Mouse (Mus musculus) gastrocnemius, adult 2 months (tissue): ENCODE measurements around the gene Gtpbp10. TPM values are rescaled to one million over a fixed set of nuclear protein-coding genes. Genes with fewer than 3 reads are reported as not detected.

Experiments used
- DNase-seq: peaks from one replicate; pipeline ENCODE4 v3.0.0; 2022
- H3K27ac ChIP-seq: fragments of 200-600 bp; 2 replicates; pipeline ENCODE4 v1.8.1; 2022; ENCODE audit warnings: mild to moderate bottlenecking
- H3K4me3 ChIP-seq: fragments of 200-600 bp; 2 replicates; pipeline ENCODE4 v1.8.1; 2022; ENCODE audit warnings: mild to moderate bottlenecking, moderate library complexity
- CTCF ChIP-seq: fragments of 200-600 bp; IDR thresholded peaks from 2 replicates; pipeline ENCODE4 v1.8.1; 2022; ENCODE audit warnings: antibody characterized with exemption, mild to moderate bottlenecking, moderate library complexity
- intact Hi-C: fragments of 180-260 bp; cut with DNase I; formaldehyde crosslinking; loops from one replicate; pipeline ENCODE4 v1.15.1; 2025
- total RNA-seq, 2 experiments: library from RNA; stranded (reverse); gene quantifications; 2 replicates each; pipeline ENCODE4 v1.2.3; 2021

Gtpbp10 gene
- total RNA-seq, 2 experiments from 2014 or later: 7.0 to 8.5 TPM

DNA sequence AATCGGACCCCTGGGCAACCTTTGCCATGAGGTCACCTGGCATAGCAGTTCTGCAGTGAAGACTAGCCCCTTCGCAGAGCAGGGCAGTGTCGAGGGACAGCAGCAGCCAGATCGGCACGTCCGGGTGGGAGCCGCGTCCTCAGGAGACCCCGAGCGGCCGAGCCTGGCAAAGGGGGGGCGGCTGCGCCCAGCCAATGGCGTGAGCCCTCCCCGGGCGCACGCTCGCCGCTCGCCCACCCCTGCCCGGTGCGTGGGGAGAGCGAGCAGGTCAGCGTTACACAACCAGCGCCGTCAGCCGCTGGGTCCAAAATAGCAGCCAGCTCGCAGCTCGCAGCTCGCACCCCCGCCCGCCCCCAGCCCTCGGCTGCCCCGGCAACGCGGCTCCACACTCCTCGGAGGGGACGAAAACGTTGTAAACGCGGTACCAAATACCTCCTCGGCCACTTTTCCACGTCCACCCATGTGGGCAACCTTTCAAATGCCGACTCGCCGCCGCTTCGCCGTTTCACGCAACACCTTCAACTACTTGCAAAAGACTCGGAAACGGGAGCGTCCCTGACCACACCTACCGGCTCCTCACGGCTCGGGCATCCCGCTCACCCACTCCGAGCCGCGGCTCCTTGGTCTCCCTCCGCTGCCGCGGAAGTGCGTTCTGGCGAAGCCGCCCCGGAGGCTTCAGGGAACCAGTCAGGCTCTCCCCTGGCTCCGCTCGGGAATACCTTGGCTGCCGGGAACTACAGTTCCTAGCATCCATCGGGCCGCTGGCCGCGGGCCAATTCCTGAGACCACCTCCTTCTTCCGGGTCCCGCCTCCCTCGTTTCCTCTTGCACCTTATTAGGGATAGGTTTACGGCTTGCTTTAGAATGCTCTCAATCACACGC lies 44.9 kb downstream of the Gtpbp10 start, which contains the start of gene Cldn12:
TSS of gene Cldn12 (minus strand) at position 763 of the 881 bp plus-strand sequence.
- intact Hi-C loops: loop anchor here (5.0 kb wide), 1 partner anchor 43 kb away; the partner anchor contains the start of gene Gtpbp10
- H3K27ac ChIP-seq: peak within 1 kb of the TSS; percentile 96
- TF ChIP-seq CTCF: no peak
- peak; percentile 98 for DNase-seq
- peak within 1 kb of the TSS; percentile 92 for H3K4me3 ChIP-seq

DNA sequence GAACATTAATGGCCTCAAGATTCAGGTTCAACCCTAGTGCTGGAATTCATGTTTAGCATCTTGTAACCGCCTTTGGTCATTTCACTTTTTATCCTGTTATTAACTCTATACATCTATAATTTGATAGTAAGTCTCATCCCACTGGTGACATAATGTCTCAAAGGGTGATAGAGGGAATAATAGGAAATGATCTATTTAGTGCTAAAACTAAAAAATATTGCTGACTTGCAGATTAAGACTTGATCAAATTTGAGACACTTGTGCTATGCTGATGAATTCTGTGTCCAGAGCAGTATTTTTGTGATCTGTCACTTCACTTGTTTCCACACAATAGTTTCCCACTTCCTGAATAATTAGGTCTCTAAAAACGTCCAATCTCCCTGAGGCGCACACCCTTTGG lies 47.9 kb downstream of the Gtpbp10 start:
- no peak overlapping the region for H3K4me3 ChIP-seq
- no peak for DNase-seq
- no peak overlapping the region for H3K27ac ChIP-seq
- intact Hi-C loops: loop anchor here (5.0 kb wide), 1 partner anchor 46 kb away; the partner anchor contains the start of gene Gtpbp10
- no peak for TF ChIP-seq CTCF

- DNase-seq: no peak
- no peak overlapping the region for H3K27ac ChIP-seq
- intact Hi-C loops: loop anchor here (5.0 kb wide), 1 partner anchor 46 kb away; the partner anchor contains the start of gene Gtpbp10
- no peak overlapping the region for H3K4me3 ChIP-seq
- no peak for TF ChIP-seq CTCF
These were observed 48.3 kb downstream of the Gtpbp10 start for GRCm38 (mm10) chr5:5510989-5511388.

- no peak for DNase-seq
- Histone ChIP-seq H3K4me3 (no peak overlapping the region), H3K27ac (no peak overlapping the region)
- intact Hi-C loops: loop anchor here (5.0 kb wide), 1 partner anchor 47 kb away; the partner anchor contains the start of gene Gtpbp10
- TF ChIP-seq CTCF: no peak
These were observed 48.9 kb downstream of the Gtpbp10 start for GRCm38 (mm10) chr5:5510304-5510887.

GRCm38 (mm10) chr5:5508231-5508630 lies 51.1 kb downstream of the Gtpbp10 start:
- Histone ChIP-seq H3K4me3 (no peak overlapping the region), H3K27ac (no peak overlapping the region)
- DNase-seq: no peak
- TF ChIP-seq CTCF: no peak
- intact Hi-C loops: no loop called here

DNA sequence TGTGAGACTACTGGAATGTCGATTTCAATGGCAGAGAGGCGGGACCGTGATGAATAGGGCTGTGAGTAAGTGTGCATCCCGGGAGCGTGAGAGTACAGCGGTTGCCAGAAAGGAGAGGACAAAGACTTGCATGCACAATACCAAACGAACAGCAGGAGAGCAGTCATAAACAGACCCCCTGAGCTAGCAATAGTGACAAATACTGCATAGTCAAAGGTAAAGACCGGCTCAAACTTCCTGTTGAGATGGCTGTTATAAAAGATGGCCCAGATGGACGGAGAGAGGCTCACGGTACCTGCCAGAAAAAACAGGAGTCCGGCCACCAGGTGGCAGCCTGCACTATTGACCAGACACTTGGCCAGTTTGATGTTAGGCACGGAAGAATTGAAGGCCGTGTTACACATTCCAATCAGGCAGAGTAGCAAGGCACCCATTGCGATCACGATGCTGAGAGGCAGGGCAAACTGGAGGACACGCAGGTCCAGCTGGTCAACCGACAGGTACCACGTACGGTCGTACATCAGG lies 51.6 kb downstream of the Gtpbp10 start:
- H3K4me3 ChIP-seq: no peak overlapping the region
- DNase-seq: peak; percentile 76
- no peak overlapping the region for H3K27ac ChIP-seq
- intact Hi-C loops: no loop called here
- peak; percentile 71 for TF ChIP-seq CTCF

DNA sequence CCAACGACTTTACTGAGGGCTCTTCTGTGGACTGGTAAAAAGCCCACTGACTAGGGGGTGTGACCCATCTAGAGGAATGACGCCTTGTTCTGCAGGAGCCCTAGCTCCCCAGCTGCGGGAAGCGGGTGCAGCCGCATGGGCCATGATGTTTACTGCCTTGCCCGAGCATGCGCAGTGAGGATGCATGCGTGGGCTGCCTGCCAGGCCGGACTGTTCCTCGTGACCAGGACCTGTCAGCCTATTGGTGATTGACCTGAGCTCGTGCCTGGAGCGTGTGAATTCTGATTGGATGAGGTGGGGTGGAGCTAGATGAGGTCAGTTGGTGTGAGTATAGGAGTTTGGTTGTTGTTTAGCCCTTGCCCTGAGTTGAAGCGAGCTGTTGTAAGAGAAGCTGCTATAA lies 54.9 kb downstream of the Gtpbp10 start:
- intact Hi-C loops: no loop called here
- DNase-seq: no peak
- TF ChIP-seq CTCF: no peak
- Histone ChIP-seq H3K4me3 (no peak overlapping the region), H3K27ac (no peak overlapping the region)

DNA sequence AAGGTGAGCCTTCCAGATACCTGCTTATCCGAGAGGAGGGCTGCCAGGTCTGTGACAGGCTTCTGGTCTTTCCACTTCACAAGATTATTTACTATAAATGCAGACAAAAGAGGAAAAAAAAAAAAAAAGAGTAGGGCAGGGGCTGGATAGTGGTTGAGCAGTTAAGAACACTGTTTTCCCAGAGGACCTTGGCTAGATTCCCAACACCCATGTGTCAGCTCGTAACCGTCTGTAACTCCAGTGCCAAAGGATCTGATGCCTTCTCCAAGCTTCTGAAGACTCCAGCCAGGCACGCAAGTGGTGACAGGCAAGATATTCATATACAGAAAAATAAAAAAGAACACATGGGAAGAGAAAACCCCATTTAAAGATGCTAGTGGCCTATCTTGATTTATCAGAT lies 56.0 kb downstream of the Gtpbp10 start:
- Histone ChIP-seq H3K27ac (no peak overlapping the region), H3K4me3 (no peak overlapping the region)
- TF ChIP-seq CTCF: no peak
- peak; percentile 33 for DNase-seq
- intact Hi-C loops: no loop called here

DNA sequence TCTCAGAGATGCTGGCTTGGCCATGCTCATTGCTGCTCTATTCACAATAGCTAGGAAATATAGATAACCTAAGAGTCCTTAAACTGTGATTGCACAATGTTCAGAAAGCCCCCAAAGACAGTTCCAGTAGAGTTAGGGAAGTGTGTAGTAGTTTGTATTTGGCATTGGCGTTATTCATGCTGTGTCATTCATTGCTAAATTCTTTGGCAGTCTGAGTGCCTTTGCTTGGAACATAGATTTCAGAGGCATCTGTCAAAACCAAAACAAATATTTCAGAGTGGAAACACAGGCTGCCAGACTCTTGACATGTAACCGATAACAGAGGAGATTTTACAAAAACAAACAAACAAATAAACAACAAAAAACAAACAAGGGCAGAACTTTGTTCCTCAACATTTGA lies 57.8 kb downstream of the Gtpbp10 start:
- TF ChIP-seq CTCF: no peak
- DNase-seq: no peak
- intact Hi-C loops: no loop called here
- no peak overlapping the region for H3K4me3 ChIP-seq
- no peak overlapping the region for H3K27ac ChIP-seq

- Histone ChIP-seq H3K4me3 (no peak overlapping the region), H3K27ac (no peak overlapping the region)
- intact Hi-C loops: no loop called here
- DNase-seq: no peak
- no peak for TF ChIP-seq CTCF
These were observed 62.9 kb downstream of the Gtpbp10 start for GRCm38 (mm10) chr5:5496393-5496792.

DNA sequence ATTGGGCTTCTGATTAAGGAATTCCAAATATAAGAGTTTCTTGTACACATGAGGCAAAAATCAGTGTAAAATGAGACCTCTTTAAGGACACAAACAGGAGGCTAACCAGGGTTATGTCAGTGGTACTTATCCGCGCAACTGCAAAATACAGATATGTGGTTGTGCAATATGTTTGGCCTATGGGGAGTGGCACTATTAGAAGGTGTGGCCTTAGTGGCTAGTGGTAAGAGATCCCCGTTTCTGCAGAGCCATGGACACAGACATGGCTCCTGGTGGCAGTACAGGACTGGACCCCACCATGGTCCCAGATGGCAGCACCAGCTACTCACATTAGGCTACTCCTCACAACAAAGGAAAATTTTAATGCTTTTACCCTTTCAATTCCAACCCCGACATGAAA lies 64.3 kb downstream of the Gtpbp10 start:
- no peak overlapping the region for H3K27ac ChIP-seq
- no peak overlapping the region for H3K4me3 ChIP-seq
- no peak for TF ChIP-seq CTCF
- intact Hi-C loops: no loop called here
- no peak for DNase-seq

- TF ChIP-seq CTCF: peak; percentile 86
- peak; percentile 33 for DNase-seq
- Histone ChIP-seq H3K27ac (no peak overlapping the region), H3K4me3 (no peak overlapping the region)
- intact Hi-C loops: loop anchor here (1.0 kb wide), 1 partner anchor 256 kb away; no protein-coding TSS in a partner anchor
These were observed 64.9 kb downstream of the Gtpbp10 start for GRCm38 (mm10) chr5:5494269-5495005.
